Mouse (Mus musculus): ENCODE data around the gene Xpc.

The Xpc gene

DNA sequence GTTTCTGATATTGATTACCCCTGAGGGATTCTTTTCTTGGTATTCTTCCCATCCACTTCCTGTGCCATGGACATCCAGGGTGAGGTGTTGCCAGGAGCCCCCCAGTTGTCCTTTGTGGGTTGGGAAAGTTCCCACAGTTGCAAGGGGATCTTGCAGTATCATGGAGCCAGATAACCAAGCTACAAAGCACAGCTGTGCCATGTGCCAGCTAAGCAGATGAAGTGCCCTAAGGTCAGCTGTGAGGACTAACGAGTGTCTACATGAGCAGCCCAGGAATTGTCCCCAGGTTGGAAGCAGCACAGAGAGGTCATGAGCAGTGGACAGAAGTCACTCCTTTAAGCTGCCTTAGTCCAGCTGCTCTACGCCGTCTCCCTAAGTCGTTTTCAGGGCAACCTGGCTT lies 9.9 kb upstream of the Xpc start:
- no peak for DNase-seq (ENCODE audit: low spot score)

GRCm38 (mm10) chr6:91522816-91523215 lies 7.1 kb upstream of the Xpc start:
- DNase-seq (ENCODE audit: low spot score) = no peak

GRCm38 (mm10) chr6:91518454-91519020 lies 2.8 kb upstream of the Xpc start:
- no peak for DNase-seq (ENCODE audit: low spot score)

- no peak for DNase-seq (ENCODE audit: low spot score)
Measured at GRCm38 (mm10) chr6:91514737-91515362, 838 bp downstream of the Xpc start.

GRCm38 (mm10) chr6:91514135-91514534 lies 1.6 kb downstream of the Xpc start:
- DNase-seq (ENCODE audit: low spot score) = no peak

DNA sequence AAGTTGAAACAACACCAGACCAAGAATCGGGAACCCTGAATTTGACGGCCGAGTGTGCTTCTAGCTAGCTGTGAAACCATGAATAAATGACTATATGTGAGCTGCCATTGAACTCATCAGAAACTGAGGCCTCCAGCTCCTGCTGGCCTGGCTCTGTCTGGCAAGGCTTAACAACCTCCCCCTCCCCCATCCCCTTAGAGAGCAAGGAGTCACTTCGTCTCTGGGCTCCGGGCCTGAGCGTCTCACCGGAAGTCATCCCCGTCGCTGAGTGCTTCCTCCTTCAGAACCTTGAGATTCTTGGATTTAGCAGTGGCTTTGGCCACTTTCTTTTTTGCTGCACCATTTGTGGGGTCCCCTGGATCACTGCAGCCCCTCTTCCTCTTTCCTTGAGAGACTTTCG lies 5.5 kb downstream of the Xpc start:
- DNase-seq (ENCODE audit: low spot score) = no peak

GRCm38 (mm10) chr6:91509326-91509725 lies 6.4 kb downstream of the Xpc start:
- no peak for DNase-seq (ENCODE audit: low spot score)

- DNase-seq (ENCODE audit: low spot score) = no peak
Measured at GRCm38 (mm10) chr6:91508041-91508440, 7.6 kb downstream of the Xpc start.

DNA sequence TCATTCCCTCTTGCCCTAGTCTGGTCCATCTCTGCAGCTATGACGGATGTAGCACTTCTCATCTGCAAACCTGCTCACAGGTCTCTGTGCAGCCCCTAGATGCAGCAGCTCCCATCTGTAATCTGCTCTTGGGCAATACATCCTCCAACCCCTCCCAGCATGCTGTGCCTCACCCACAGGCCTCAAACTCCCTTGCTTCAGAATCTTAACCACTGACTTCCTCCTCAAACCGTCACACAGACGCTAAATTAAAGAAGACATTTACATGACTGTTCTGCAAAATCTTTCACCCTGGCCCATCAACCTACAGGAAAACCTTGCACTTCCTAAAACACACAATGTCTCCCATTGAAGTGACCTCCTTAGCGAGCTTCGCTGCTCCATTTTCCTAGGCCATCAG lies 9.7 kb downstream of the Xpc start:
- no peak for DNase-seq (ENCODE audit: low spot score)

DNA sequence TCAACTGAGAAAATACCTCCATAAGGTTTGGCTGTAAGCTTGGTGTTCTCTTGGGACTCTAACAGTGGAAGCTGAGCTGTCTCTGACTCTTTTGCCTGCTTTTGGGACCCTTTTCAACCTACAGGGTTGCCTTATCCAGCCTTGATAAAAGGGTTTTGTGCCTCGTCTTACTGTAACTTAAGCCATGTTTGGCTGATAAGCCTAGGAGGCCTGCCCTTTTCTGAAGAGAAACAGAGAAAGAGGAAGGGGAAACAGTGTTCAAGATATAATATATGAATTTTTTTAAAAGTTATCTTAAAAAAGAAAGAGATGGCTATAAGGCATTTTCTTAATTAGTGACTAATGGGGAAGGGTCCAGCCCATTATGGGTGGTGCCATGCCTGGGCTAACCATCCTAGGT lies 12.4 kb downstream of the Xpc start:
- DNase-seq (ENCODE audit: low spot score) = no peak

DNA sequence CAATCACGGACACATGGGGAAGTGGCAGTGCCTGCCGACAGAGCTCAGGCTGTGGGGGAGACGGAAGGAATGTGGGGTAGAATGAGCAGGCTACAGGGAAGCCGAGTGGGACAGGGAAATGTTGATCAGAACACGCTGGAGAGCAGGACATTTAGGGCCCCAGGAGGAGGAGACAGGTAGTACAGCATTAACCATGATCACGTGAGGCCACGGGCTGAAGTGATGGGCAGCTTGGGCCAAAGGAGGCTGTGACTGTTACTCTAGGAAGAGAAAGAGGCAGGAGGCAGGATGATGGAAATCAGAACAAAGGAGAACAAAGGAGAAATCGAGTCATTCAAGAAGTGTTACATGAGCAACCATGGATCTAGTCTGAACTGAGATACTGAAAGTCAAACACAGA lies 21.2 kb downstream of the Xpc start:
- DNase-seq (ENCODE audit: low spot score) = no peak

DNA sequence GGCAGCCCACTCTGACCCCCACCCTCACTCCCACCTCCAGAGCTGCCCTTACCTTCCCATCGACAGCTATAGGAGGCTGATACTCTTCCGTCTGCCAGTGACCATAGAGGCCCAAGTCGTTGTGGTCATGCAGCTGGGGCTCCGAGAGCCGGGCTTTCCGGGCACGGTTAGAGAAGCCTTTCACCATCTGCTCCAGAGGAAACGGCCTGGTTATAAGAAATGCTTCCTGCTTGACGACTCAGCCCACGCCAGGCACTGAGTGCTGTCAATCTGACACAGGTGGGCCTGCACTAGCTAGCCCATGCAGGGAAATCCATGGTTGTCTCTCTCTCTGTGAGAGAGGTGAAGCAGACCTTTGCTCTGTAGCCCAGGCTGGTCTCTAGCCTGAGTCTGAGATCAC lies 22.6 kb downstream of the Xpc start:
- DNase-seq (ENCODE audit: low spot score) = no peak

- no peak for DNase-seq (ENCODE audit: low spot score)
Measured at GRCm38 (mm10) chr6:91491004-91491403, 24.7 kb downstream of the Xpc start.

DNA sequence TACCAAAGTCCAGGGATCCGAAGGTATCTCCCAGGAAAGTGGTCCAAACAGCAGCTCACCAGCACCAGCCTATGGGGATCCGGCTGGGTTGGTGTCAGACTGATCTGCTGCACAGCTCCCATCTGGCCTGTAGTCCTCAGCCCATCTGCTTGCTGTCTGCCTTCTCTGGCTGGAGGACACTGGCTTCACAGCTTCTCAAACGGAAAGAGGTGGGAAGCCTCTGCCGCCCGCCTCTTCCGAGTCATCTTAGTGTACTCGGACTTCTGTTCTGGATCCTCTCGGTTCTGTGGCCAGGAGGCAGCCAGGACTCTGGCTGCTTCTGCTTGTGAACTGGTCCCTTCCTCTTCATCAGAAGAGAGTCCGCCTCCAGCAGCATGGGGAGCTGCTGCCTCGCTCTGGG lies 25.8 kb downstream of the Xpc start:
- DNase-seq (ENCODE audit: low spot score) = no peak

DNA sequence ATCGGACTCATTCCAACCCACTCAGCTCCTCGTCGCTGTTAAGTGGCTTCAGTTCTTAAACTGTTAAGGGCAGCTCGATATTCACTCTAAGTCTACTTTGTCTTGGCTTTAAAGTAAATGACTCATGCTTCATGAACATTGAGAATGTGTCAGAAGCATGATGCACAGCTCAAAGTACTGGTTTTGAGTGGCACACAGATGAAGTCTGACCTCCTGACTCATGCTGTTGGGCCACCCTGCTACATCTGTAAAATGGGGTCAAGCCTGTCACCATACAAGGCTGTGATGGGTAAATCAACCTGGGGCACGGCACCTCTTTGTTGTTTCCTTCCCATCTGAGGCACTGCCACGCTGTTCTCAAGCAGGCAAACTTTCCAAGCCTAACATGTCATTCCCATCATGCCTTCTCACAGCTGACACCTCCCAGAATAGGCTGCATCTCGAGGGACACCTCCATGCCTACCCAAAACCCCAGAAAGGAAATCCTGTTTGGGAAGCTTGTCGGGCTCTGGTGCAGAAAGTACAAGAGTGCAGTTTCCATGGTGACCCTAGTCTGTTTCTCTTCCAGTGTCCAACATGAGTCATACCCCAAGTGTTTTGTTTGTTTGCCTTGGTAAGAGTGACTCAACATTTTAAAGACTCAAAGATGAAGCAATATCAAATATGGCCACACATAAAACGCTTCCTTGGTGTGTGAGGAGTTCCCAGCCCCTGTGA lies 27.0 kb downstream of the Xpc start:
- DNase-seq (ENCODE audit: low spot score) = no peak

- DNase-seq (ENCODE audit: low spot score) = no peak
Measured at GRCm38 (mm10) chr6:91486736-91487453, 28.8 kb downstream of the Xpc start.

- DNase-seq (ENCODE audit: low spot score) = no peak
Measured at GRCm38 (mm10) chr6:91483371-91483770, 32.3 kb downstream of the Xpc start.

GRCm38 (mm10) chr6:91476541-91476940 lies 39.1 kb downstream of the Xpc start:
- DNase-seq (ENCODE audit: low spot score) = no peak

DNA sequence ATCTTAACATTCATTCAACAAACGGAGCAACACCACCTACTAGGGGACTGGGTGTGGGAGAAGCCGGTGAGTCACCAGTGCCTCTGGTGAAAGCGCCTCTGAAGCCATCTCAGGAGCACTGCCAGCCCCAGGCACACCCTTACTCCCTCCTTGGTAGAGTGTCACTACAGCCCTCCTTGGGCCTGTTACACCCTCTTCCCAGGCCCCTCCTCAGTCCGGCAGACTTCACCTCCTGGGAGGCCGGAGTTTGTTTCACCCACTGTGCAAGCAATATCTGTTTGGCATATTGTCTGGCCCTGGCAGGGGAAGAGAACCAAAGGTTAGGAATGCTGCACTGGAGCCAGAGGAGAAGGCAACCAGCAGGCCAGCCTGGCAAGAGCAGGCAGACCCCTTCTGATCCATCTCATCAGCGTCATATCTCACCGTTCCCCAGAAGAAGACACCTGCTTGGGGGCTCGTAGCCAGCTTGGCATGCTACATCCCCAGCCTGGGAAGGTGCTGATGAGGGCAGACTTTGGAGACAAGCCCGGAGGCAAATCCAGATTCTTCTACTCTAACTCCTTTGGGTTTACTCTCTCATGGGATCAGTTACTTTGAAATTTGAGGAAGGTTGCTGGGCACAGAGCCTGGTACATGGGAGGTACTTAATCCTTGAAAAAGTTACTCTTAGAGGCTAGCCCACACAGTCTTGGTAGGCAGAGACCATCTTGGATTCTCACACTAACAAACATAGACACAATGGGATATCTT lies 41.1 kb downstream of the Xpc start:
- no peak for DNase-seq (ENCODE audit: low spot score)

GRCm38 (mm10) chr6:91473805-91474440 lies 41.8 kb downstream of the Xpc start:
- no peak for DNase-seq (ENCODE audit: low spot score)

DNA sequence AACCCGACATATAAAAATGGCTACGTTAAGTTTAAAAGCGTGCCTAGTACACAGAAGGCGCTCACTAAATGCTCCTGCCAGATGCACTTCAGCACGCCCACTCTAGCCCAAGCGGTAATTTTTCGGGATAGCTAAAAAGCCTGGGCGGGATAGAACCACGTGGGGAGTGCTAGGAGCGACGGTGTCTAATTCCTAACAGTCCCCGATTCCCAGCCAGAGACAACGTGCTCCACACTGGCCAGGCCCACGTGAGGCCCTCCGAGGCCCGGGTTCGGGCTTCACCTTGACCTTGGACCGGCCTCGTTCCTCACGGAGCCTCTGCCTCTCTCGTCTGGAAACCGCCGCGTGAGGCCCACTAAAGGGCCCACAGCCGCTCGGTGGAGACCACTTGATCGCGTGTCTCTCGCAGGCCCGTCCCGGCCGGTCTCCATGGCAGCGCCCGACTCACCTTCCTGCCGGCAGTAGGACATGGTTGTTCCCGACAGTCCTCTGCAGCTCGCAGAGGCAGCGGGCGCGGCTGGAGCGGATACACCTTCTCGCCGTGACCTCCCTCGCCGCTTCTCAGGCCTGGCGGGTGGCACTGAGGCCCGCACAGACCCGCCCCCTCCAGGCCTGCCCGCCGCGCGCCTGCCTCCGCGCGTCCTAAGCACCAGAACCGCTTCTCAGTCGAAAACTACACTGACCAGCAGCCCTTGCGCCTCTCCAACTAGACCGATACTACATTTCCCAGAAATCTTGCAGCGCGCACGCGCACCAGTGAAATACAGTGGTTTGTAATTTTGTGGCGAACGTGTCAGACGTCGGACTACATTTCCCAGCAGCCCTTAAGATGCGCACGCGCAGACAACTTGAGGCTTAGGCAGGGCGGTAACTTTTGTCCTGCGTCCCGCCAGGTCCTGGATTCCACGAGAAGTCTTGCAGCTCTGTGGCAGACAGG lies 42.6 kb downstream of the Xpc start, which contains the start of the genes Chchd4 and Tmem43:
Gene Chchd4, minus strand, starts transcription at position 679 of the 937 bp plus-strand sequence.
Gene Tmem43, plus strand, starts transcription at position 836 of the 937 bp plus-strand sequence.
- peak; percentile 99 for DNase-seq (ENCODE audit: low spot score)

All from testis, postnatal 14 days (tissue).